Mouse (Mus musculus): Measurements from ENCODE around the gene Rps4x. TPM values are rescaled to one million over a fixed set of nuclear protein-coding genes. Genes with fewer than 3 reads are reported as not detected.

The Rps4x gene
- total RNA-seq, 1 experiment from 2014 or later: 2,347 TPM

- peak; percentile 97 for ATAC-seq (replicated peaks in 1 of 2; ENCODE audit: insufficient read depth in 1 of 2, low FRiP score in 2 of 2, low TSS enrichment in 1 of 2, low read depth in 1 of 2, poor library complexity in 2 of 2, severe bottlenecking in 2 of 2)
These were observed 32.4 kb downstream of the Rps4x start, which contains the start of gene Ercc6l for GRCm38 (mm10) chrX:102156618-102157422. Gene Ercc6l, minus strand, starts transcription at chrX:102157091.

- no peak for ATAC-seq (replicated peaks in 1 of 2; ENCODE audit: insufficient read depth in 1 of 2, low FRiP score in 2 of 2, low TSS enrichment in 1 of 2, low read depth in 1 of 2, poor library complexity in 2 of 2, severe bottlenecking in 2 of 2)
These were observed 48.0 kb downstream of the Rps4x start for GRCm38 (mm10) chrX:102141157-102141556.

Other genes starting within 250 kb of the Rps4x start
- 9.9 and 20.5 TPM in 2 replicates for gene Rtl5, start 118.1 kb downstream of the Rps4x start, total RNA-seq (2017)
- 69.6 and 107 TPM in 2 replicates for gene Pin4, start 69.9 kb downstream of the Rps4x start, total RNA-seq (2017)
- 18.9 and 25.4 TPM in 2 replicates for gene Ercc6l, start 32.3 kb downstream of the Rps4x start, total RNA-seq (2017)
- not detected in 2 replicates for gene Cited1, start 62.8 kb upstream of the Rps4x start, total RNA-seq (2017)